Mouse (Mus musculus) cerebellum, postnatal 25 days (tissue): Measurements from ENCODE around the gene Clic4.
"Not testable (repeated sequence)": the region's sequence is repeated elsewhere in the genome, so short reads cannot be mapped to it uniquely, and the experiment has no call there.

Source experiments
- DNase-seq, 2 experiments: peaks; one replicate each; pipeline ENCODE4 v3.0.0; 2021; ENCODE audit warnings: mixed read lengths in 2 of 2

The Clic4 gene

GRCm38 (mm10) chr4:135291841-135292240 is 19.2 kb upstream of the Clic4 start:
- no peak for DNase-seq

GRCm38 (mm10) chr4:135291199-135291598 is 18.6 kb upstream of the Clic4 start:
- no peak for DNase-seq

- no peak for DNase-seq
Measured at GRCm38 (mm10) chr4:135287975-135288374, 15.4 kb upstream of the Clic4 start.

GRCm38 (mm10) chr4:135286833-135287395 is 14.3 kb upstream of the Clic4 start:
- DNase-seq = no peak

- DNase-seq = no peak
Measured at GRCm38 (mm10) chr4:135286033-135286622, 13.5 kb upstream of the Clic4 start.

GRCm38 (mm10) chr4:135285436-135285835 is 12.8 kb upstream of the Clic4 start:
- DNase-seq = no peak

GRCm38 (mm10) chr4:135283875-135284274 is 11.3 kb upstream of the Clic4 start:
- no peak for DNase-seq

- DNase-seq = no peak
Measured at GRCm38 (mm10) chr4:135283417-135283816, 10.8 kb upstream of the Clic4 start.

GRCm38 (mm10) chr4:135282651-135283290 is 10.2 kb upstream of the Clic4 start:
- DNase-seq = no peak

GRCm38 (mm10) chr4:135280016-135280415 is 7.4 kb upstream of the Clic4 start:
- DNase-seq = not testable (repeated sequence)

GRCm38 (mm10) chr4:135276681-135277379 is 4.2 kb upstream of the Clic4 start:
- no peak for DNase-seq

GRCm38 (mm10) chr4:135274761-135275160 is 2.1 kb upstream of the Clic4 start:
- DNase-seq = no peak

- DNase-seq = peak in 1 of 2 experiments; percentile 17
Measured at GRCm38 (mm10) chr4:135273307-135273682, 681 bp upstream of the Clic4 start.

- peak in 1 of 2 experiments; percentile 68 for DNase-seq
Measured at GRCm38 (mm10) chr4:135271881-135272616, 565 bp downstream of the Clic4 start.

- DNase-seq = peak; percentile 14 to 19
Measured at GRCm38 (mm10) chr4:135271419-135271828, 1.2 kb downstream of the Clic4 start.

- DNase-seq = no peak
Measured at GRCm38 (mm10) chr4:135270476-135270875, 2.1 kb downstream of the Clic4 start.

- no peak for DNase-seq
Measured at GRCm38 (mm10) chr4:135269656-135270341, 2.8 kb downstream of the Clic4 start.

GRCm38 (mm10) chr4:135267521-135267920 is 5.1 kb downstream of the Clic4 start:
- no peak for DNase-seq

- no peak for DNase-seq
Measured at GRCm38 (mm10) chr4:135266987-135267386, 5.6 kb downstream of the Clic4 start.

GRCm38 (mm10) chr4:135260434-135260833 is 12.2 kb downstream of the Clic4 start:
- no peak for DNase-seq

- DNase-seq = no peak
Measured at GRCm38 (mm10) chr4:135258521-135258920, 14.1 kb downstream of the Clic4 start.

GRCm38 (mm10) chr4:135257881-135258476 is 14.6 kb downstream of the Clic4 start:
- DNase-seq = no peak
